Mouse (Mus musculus) urinary bladder, postnatal 25 days (tissue): ENCODE results near the gene Zfp60.

Experiments
- DNase-seq: peaks from one replicate; pipeline ENCODE4 v3.0.0; 2022; ENCODE audit warnings: low spot score

Gene Zfp60

GRCm38 (mm10) chr7:27731281-27731883 lies at the start of gene Zfp60:
Zfp60 (plus strand) TSS chr7:27731389.
- DNase-seq, result peak; percentile 71

- no peak for DNase-seq
These were observed 48.0 kb upstream of the Zfp60 start for GRCm38 (mm10) chr7:27683218-27683617.

GRCm38 (mm10) chr7:27685220-27685619 lies 46.0 kb upstream of the Zfp60 start:
- no peak for DNase-seq

GRCm38 (mm10) chr7:27685681-27686080 lies 45.5 kb upstream of the Zfp60 start:
- DNase-seq, result no peak

- no peak for DNase-seq
These were observed 44.1 kb upstream of the Zfp60 start for GRCm38 (mm10) chr7:27687043-27687442.

GRCm38 (mm10) chr7:27687836-27688235 lies 43.4 kb upstream of the Zfp60 start:
- DNase-seq, result no peak

- DNase-seq, result no peak
These were observed 42.9 kb upstream of the Zfp60 start for GRCm38 (mm10) chr7:27688246-27688788.

GRCm38 (mm10) chr7:27688815-27689612 lies 42.2 kb upstream of the Zfp60 start, which contains the start of gene Zfp607b:
Zfp607b (plus strand) TSS chr7:27689340.
- DNase-seq, result peak; percentile 69

- no peak for DNase-seq
These were observed 40.1 kb upstream of the Zfp60 start for GRCm38 (mm10) chr7:27691076-27691475.

GRCm38 (mm10) chr7:27696711-27697110 lies 34.5 kb upstream of the Zfp60 start:
- no peak for DNase-seq

GRCm38 (mm10) chr7:27710402-27710801 lies 20.8 kb upstream of the Zfp60 start:
- DNase-seq, result no peak

- DNase-seq, result no peak
These were observed 9.2 kb upstream of the Zfp60 start for GRCm38 (mm10) chr7:27721951-27722350.

GRCm38 (mm10) chr7:27725566-27726538 lies 5.3 kb upstream of the Zfp60 start:
- peak; percentile 12 for DNase-seq

GRCm38 (mm10) chr7:27727471-27727870 lies 3.7 kb upstream of the Zfp60 start:
- DNase-seq, result no peak

GRCm38 (mm10) chr7:27731946-27732345 lies 757 bp downstream of the Zfp60 start:
- no peak for DNase-seq

- no peak for DNase-seq
These were observed 1.3 kb downstream of the Zfp60 start for GRCm38 (mm10) chr7:27732508-27732907.

GRCm38 (mm10) chr7:27735457-27735856 lies 4.3 kb downstream of the Zfp60 start:
- no peak for DNase-seq

- no peak for DNase-seq
These were observed 25.3 kb downstream of the Zfp60 start for GRCm38 (mm10) chr7:27756351-27757047.

GRCm38 (mm10) chr7:27757048-27757375 lies 25.8 kb downstream of the Zfp60 start:
- no peak for DNase-seq

GRCm38 (mm10) chr7:27765176-27765886 lies 34.1 kb downstream of the Zfp60 start:
- DNase-seq, result no peak

- DNase-seq, result no peak
These were observed 58.1 kb downstream of the Zfp60 start for GRCm38 (mm10) chr7:27789306-27789705.
